Mouse (Mus musculus): ENCODE results near the gene Zfp319.

DNA sequence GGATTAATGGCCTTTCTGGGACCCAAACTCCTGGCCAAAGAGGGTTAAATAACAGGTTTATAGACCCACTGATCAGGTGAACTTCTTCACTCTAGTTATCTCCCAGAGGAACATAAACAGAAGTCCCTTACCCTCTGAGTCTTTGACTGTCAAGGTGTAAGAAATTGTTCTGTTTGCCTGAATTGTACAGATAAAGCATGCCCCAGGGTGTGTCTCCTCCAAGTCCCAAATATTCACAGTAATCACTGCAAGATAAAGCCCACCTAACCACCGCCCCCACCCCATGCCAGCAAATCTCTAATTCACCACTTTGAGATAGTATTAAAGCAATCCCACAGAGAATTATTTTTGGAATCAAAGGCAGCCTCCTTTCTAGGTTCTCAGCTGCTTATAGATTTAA lies 1.4 kb downstream of the Zfp319 start:
- TF ChIP-seq CTCF (IDR thresholded peaks at IDR 0.05; ENCODE audit: insufficient read depth, low read depth, low read length), result no peak
- TF ChIP-seq POLR2A (IDR thresholded peaks at IDR 0.05; ENCODE audit: insufficient read depth, low read depth, low read length), result no peak
